In the genomic region with DNA sequence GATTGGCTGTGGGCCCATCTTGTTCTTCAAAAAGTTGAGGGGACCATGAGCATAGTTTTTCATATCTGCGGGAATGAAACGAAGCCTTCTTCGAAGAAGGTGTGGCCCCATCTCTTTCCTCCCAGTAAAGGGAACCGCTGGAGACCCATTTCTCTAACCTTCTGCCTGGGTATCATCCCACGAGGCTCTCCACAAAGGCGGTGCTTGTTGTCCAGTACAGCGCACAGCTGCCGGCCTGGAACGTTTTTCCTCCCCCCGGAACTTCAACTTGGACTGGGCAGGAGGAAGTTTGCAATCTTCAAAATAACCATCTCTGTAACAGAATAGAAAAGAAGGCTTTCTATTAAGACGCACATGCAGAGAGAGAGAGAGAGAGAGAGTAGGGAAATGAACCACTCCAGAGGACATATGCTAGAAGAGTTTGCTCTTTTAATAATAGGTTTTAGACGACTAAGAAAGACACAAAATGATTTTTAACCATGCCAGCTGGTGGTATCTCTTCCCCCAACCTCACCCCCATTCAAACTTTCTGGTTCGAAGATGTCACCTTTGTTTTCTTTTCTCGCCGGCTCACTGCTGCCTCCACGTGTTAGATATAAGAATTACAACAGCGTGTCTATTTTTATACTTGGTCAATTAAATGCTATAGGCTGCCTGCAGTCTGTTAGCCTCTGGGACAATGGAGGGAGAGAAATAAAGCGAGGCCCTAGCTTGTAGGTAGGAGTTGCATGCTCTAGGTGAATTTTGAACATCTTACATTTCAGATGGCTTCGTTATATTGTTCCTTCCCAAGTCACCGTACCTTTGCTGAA, we compare ENCODE assay signal across 9 mouse cellular contexts. TPM values are rescaled to one million over a fixed set of nuclear protein-coding genes. Genes with fewer than 3 reads are reported as not detected.
DNase-seq lines count a peak whose midpoint lies in the region; ATAC-seq and TF ChIP-seq lines count a peak whose summit lies in the region.
"Had no signal": no experiment of that assay in that cellular context is flagged by ENCODE, and none has a peak within 500 bp of the region (broad histone marks: within the 10 kb centered on the region; RNA-seq: fewer than 3 reads in every experiment).

No protein-coding gene starts in this region.

- peaks cover 18% of the 10 kb centered on the region for H3K4me1 ChIP-seq in heart, embryonic 10.5 days
- peaks cover 35% of the 10 kb centered on the region for H3K4me1 ChIP-seq in kidney, embryonic 15.5 days
- no peaks in the 10 kb centered on the region; the same call in 1 of the 2 replicates for H3K4me1 ChIP-seq in liver, adult 2 months (ENCODE audit: control insufficient read depth, insufficient read depth, low read length)

- TF ChIP-seq POLR2A in liver, adult 2 months (IDR thresholded peaks at IDR 0.05; ENCODE audit: extremely low read depth, insufficient read depth, low read length): no peak

- H3K4me3 ChIP-seq in heart, embryonic 10.5 days: no peak overlapping the region
- no peak overlapping the region for H3K4me3 ChIP-seq in kidney, embryonic 15.5 days (replicated peaks)
- H3K4me3 ChIP-seq in liver, adult 2 months (ENCODE audit: insufficient read depth, low read depth, low read length): no peak overlapping the region

- no peaks in the 10 kb centered on the region for H3K27me3 ChIP-seq in heart, embryonic 10.5 days (ENCODE audit: insufficient read depth, poor library complexity, severe bottlenecking)
- no peaks in the 10 kb centered on the region for H3K27me3 ChIP-seq in kidney, embryonic 15.5 days
- no peaks in the 10 kb centered on the region for H3K27me3 ChIP-seq in liver, adult 2 months (ENCODE audit: control insufficient read depth, insufficient read depth, low read length)

- H3K9ac ChIP-seq in kidney, embryonic 15.5 days: no peak overlapping the region
- H3K9ac ChIP-seq in liver, adult 2 months (ENCODE audit: low read depth, low read length): no peak overlapping the region

- peak; percentile 53 for ATAC-seq in CD4-positive, CD25-positive, alpha-beta regulatory T cell, adult 4 months
- no peak for ATAC-seq in kidney, embryonic 15.5 days (replicated peaks; ENCODE audit: low FRiP score)

- no peaks in the 10 kb centered on the region for H3K36me3 ChIP-seq in heart, embryonic 10.5 days
- H3K36me3 ChIP-seq in kidney, embryonic 15.5 days: no peaks in the 10 kb centered on the region
- H3K36me3 ChIP-seq in liver, adult 2 months (ENCODE audit: control insufficient read depth, insufficient read depth, low read length): no peaks in the 10 kb centered on the region

- H3K27ac ChIP-seq in heart, embryonic 10.5 days: peak overlapping the region; percentile 75; the same call in 1 of the 2 replicates
- H3K27ac ChIP-seq in kidney, embryonic 15.5 days: peak overlapping the region; percentile 86
- no peak overlapping the region for H3K27ac ChIP-seq in liver, adult 2 months (replicated peaks; ENCODE audit: insufficient read depth, low read depth, low read length)

- WGBS in heart, embryonic 10.5 days: 47% methylated on average over 20 of the region's 20 CpGs
- WGBS in kidney, embryonic 15.5 days: 38% methylated on average over 20 of the region's 20 CpGs
- WGBS in liver, adult 2 months: 48% methylated on average over 20 of the region's 20 CpGs

- peak; percentile 66 for DNase-seq in R1 (ENCODE audit: low read depth, low spot score)
- DNase-seq in cerebellum, postnatal 36 days: peak; percentile 43 to 73
- no peak for DNase-seq in heart, embryonic 10.5 days (ENCODE audit: low spot score)
- DNase-seq in liver, adult 2 months (ENCODE audit: extremely low read depth, low read depth, low spot score): peak; percentile 10
- DNase-seq in neural tube, embryonic 10.5 days (ENCODE audit: extremely low spot score, low spot score): peak; percentile 59
- no peak for DNase-seq in ovary, postnatal 36 days (ENCODE audit: low spot score)

- no peaks in the 10 kb centered on the region for H3K9me3 ChIP-seq in heart, embryonic 10.5 days
- H3K9me3 ChIP-seq in kidney, embryonic 15.5 days (replicated peaks): no peaks in the 10 kb centered on the region

- TF ChIP-seq CTCF in liver, adult 2 months (IDR thresholded peaks at IDR 0.05; ENCODE audit: low read depth, low read length): peak; percentile 22; the same call in 1 of the 2 replicates

- H3K4me2 ChIP-seq in kidney, embryonic 15.5 days: peak overlapping the region; percentile 30; the same call in 1 of the 2 replicates

- no peaks in the 10 kb centered on the region for H3K79me2 ChIP-seq in liver, adult 2 months (ENCODE audit: control insufficient read depth, insufficient read depth, low read length)

RNA-seq across cellular contexts. Expression of gene Abhd12b, which starts 9.1 kb away (rescaled TPM):
- polyA plus RNA-seq in CD4-positive, CD25-positive, alpha-beta regulatory T cell, adult 4 months (2017; shearing (Covaris generic)): 1 to 10 TPM; 1.1 to 4.1 TPM
- polyA plus RNA-seq in heart, embryonic 10.5 days (2016; fragmentation: Nextera tagmentation; extraction: Ambion mirVana): not detected in 2 replicates
- polyA plus RNA-seq in kidney, embryonic 15.5 days (2015; fragmentation: Nextera tagmentation; extraction: Ambion mirVana): not detected in 2 replicates
- not detected in 2 replicates for total RNA-seq in liver, adult 2 months (2014; rRNA removed)
- not detected in 2 replicates for polyA plus RNA-seq in liver, adult 2 months (2012; rRNA removed)
- total RNA-seq: left cerebral cortex, postnatal 10 days had no signal

RNA-seq across cellular contexts. Expression of gene Nin, which starts 31.3 kb away (rescaled TPM):
- 10 to 100 TPM; 26.6 to 27.3 TPM for polyA plus RNA-seq in CD4-positive, CD25-positive, alpha-beta regulatory T cell, adult 4 months (2017; shearing (Covaris generic))
- 5.9 and 9.1 TPM in 2 replicates for polyA plus RNA-seq in heart, embryonic 10.5 days (2016; fragmentation: Nextera tagmentation; extraction: Ambion mirVana)
- polyA plus RNA-seq in kidney, embryonic 15.5 days (2015; fragmentation: Nextera tagmentation; extraction: Ambion mirVana): 13.5 and 13.9 TPM in 2 replicates
- total RNA-seq in liver, adult 2 months (2014; rRNA removed): 2.1 and 2.9 TPM in 2 replicates
- 0.51 and 1.1 TPM in 2 replicates for polyA plus RNA-seq in liver, adult 2 months (2012; rRNA removed)

Comparison
In these comparisons a context has a peak if more than half of its experiments do, and no peak if none do; other contexts are left out.
1. DNase-seq: peak in R1 (single experiment), cerebellum, postnatal 36 days (2 of 2), liver, adult 2 months (single experiment) and neural tube, embryonic 10.5 days (single experiment); none in heart, embryonic 10.5 days (single experiment) and ovary, postnatal 36 days (single experiment).